Mouse (Mus musculus): ENCODE measurements at regions not wholly inside any gene's neighbourhood (a gene's known extent, or its start where the extent isn't known, plus 50 kb on each side); places are given as distances from the start of the nearest gene placed in this dataset.

- peak; percentile 28 for DNase-seq
These were observed 61.4 kb upstream of the Adamts9 start for GRCm38 (mm10) chr6:93004587-93005240.

- no peak for DNase-seq
These were observed 60.5 kb upstream of the Adamts9 start for GRCm38 (mm10) chr6:93003812-93004211.

GRCm38 (mm10) chr6:92993647-92994046, 50.4 kb upstream of the Adamts9 start:
- no peak for DNase-seq
